Mouse (Mus musculus) Patski (cell line): ENCODE results near the gene Bcan. TPM values are rescaled to one million over a fixed set of nuclear protein-coding genes. Genes with fewer than 3 reads are reported as not detected.

Experiments
- ATAC-seq: fragments of 100-300 bp; one replicate; pipeline ENCODE4 v1.8.0; 2021
- CTCF ChIA-PET: fragments of 350-600 bp; sonication (Branson Sonifier 250); formaldehyde crosslinking; loops from one replicate; lab custom pipeline; 2022; ENCODE audit warnings: inconsistent platforms; lab: Charles Lee
- POLR2A ChIA-PET: fragments of 350-600 bp; sonication (Branson Sonifier 250); formaldehyde crosslinking; loops from one replicate; lab custom pipeline; 2022; ENCODE audit warnings: antibody characterized with exemption, inconsistent platforms; lab: Charles Lee
- DNase-seq: peaks from one replicate; pipeline ENCODE4 v3.0.0-alpha.2; 2011; ENCODE audit warnings: low read depth, low spot score
- H3K27me3 ChIP-seq: fragments of 371-371 bp; one replicate; pipeline ENCODE4 v1.5.1; 2021
- CTCF ChIP-seq: fragments of 100-300 bp; IDR thresholded peaks from one replicate; pipeline ENCODE4 v1.5.1; 2021
- in situ Hi-C: fragments of 300-500 bp; cut with MboI; formaldehyde crosslinking; loops from 3 replicates; pipeline ENCODE4 v1.11.1; 2018; ENCODE audit warnings: low pct_unique_long_range_greater_than_20kb, mixed read lengths
- polyA plus RNA-seq: library from polyadenylated mRNA; unstranded; gene quantifications from one replicate; pipeline ENCODE4 v1.2.3, GENCODE M21; 2021

Bcan gene
- polyA plus RNA-seq, 1 experiment from 2014 or later = 0.28 TPM

DNA sequence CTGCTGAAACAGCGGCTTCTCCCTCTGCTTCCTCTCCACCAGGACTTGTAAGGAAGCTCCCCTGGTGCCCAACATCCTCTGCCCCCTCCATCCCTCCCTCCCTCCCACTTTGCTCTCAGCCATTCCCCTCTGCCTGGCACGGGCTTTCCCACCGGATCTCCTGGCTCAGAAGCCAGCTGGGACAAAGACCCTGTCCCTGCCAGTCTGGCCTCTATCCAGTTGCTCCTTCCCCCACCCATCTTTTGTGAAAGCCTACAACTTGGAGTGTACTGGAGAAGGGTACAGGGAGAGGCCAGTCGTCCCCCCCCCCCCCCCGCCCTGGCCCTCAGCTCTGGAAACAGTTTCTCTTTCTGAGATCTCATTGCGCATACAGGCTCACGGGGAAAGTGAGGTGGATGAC lies 1.3 kb downstream of the Bcan start:
- peaks cover 91% of the 10 kb centered on the region for H3K27me3 ChIP-seq
- DNase-seq = no peak
- ChIA-PET POLR2A (interaction anchor here (1.1 kb wide), 1 partner anchor 65 kb away, joined by 3 read pairs; no protein-coding TSS in a partner anchor), CTCF (interaction anchor here (0.7 to 2.0 kb wide), 4 partner anchors 10 to 63 kb away, joined by 3 to 7 read pairs (median 4); no protein-coding TSS in a partner anchor)
- ATAC-seq = no peak
- in situ Hi-C loops = no loop called here
- no peak for TF ChIP-seq CTCF

DNA sequence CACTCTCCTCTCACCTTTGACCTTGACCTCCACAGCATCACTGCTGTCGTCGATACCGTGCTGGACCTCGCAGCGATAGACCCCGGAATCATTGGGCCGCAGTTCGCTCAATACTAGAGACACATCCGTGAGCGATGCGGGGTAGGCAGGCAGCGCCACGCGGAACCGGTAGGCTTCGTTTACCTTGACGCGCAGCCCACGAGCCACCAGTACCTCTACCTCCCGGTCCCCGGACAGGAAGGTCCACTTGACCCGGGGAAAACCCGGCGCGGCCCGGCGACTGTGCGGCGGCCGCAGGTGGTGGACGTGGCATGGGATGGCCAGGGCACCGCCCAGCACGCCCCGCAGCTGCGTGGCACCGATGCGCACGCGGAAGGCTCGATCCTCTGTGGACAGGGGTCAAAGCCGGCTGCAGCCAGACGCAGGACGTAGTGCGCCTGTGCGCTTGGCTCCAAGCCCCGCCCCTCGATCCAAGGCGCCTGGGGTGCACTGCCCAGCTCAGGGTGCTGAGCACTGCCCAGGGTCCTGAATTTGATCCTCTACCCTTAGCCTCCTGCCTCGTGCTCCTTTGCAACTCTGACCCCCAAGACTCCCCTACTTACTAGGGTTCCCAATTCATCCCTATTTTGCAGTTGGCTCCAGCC lies 2.9 kb downstream of the Bcan start:
- CTCF ChIA-PET = interaction anchor here (1.3 to 2.0 kb wide), 2 partner anchors 10 to 14 kb away, joined by 5 to 7 read pairs; no protein-coding TSS in a partner anchor
- POLR2A ChIA-PET = no interaction called here
- ATAC-seq = no peak
- H3K27me3 ChIP-seq = peaks cover 89% of the 10 kb centered on the region
- TF ChIP-seq CTCF = no peak
- no peak for DNase-seq
- in situ Hi-C loops = no loop called here

DNA sequence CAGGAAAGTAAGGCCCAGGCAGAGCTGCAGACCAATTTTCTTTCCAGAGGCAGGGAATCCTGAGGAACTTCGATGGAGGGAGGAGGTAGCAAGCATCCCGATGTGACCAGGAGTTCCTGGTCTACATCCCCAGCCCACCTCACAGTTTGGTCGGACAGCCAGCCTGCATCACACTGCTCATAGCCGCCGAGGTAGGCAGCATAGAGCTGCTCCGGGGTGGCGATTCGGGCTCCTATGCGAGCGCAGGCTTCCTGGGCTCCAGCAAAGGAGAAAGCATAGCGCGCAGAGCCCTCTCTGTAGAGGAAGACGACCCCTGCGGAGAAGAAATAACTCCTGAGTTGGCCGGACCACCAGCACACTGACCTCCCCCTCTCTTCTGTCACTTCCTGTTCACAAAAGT lies 3.6 kb downstream of the Bcan start:
- TF ChIP-seq CTCF = no peak
- ATAC-seq (no peak), DNase-seq (no peak)
- in situ Hi-C loops = no loop called here
- H3K27me3 ChIP-seq = peaks cover 89% of the 10 kb centered on the region
- POLR2A ChIA-PET = no interaction called here
- CTCF ChIA-PET = no interaction called here

DNA sequence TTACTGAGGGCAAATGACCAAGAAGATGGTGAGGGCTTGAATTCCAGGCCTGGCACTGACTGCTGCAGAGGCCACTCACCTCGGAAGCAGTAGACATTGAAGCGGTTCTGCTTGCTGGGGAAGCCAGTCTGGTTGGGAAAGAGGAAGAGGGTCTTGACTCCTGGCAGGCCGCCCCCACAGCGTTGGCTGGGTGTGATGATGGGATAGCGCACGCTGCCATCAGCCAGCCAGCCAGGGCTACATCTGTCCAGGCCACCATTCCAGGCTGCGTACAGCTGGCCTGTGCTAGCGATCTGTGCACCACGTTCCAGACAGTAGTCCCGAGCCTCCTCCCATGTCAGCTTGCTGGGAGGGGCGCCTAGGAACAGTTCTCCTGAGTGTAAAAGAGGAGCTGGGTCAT lies 4.7 kb downstream of the Bcan start:
- ChIA-PET POLR2A (interaction anchor here (0.9 kb wide), 1 partner anchor 67 kb away, joined by 3 read pairs; no protein-coding TSS in a partner anchor), CTCF (interaction anchor here (18.5 kb wide), 1 partner anchor 29 kb away, joined by 437 read pairs; the partner anchor contains the start of gene Nes)
- no peak for DNase-seq
- ATAC-seq = no peak
- in situ Hi-C loops = no loop called here
- H3K27me3 ChIP-seq = peaks cover 90% of the 10 kb centered on the region
- no peak for TF ChIP-seq CTCF

DNA sequence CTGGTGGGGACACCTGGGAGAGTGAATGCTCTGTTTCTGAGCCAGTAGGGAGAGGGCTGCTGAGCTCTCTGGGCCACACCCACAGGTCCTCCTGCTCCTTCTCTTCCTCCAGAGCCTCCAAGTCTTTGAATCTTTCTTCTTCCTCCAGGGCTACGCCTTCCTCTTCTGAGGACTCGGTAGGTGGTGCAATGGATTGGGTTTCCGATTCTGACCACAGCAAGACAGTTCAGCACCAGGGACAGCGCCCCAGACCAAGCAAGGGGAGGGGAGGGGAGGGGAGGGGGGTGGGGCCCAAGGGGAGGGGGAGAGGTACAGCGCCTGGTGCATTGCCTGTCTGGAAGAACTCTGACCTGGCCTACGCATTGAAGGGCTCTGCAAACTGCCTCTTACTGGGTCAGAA lies 6.6 kb downstream of the Bcan start:
- in situ Hi-C loops = no loop called here
- ATAC-seq (no peak), DNase-seq (no peak)
- CTCF ChIA-PET = interaction anchor here (18.5 kb wide), 1 partner anchor 27 kb away, joined by 437 read pairs; the partner anchor contains the start of gene Nes
- peaks cover 78% of the 10 kb centered on the region for H3K27me3 ChIP-seq
- no peak for TF ChIP-seq CTCF
- POLR2A ChIA-PET = no interaction called here

GRCm38 (mm10) chr3:87989935-87990334 lies 10.1 kb downstream of the Bcan start:
- ChIA-PET POLR2A (interaction anchor here (1.9 kb wide), 1 partner anchor 20 kb away, joined by 7 read pairs; the partner anchor contains the start of gene Nes), CTCF (interaction anchor here (1.1 to 18.5 kb wide), 4 partner anchors 12 to 54 kb away, joined by 3 to 437 read pairs (median 8); partner anchors contain the start of gene Nes)
- no peak for ATAC-seq
- in situ Hi-C loops = loop anchor here (5.0 kb wide), 1 partner anchor 48 kb away; no protein-coding TSS in a partner anchor
- no peak for TF ChIP-seq CTCF
- DNase-seq = no peak
- peaks cover 45% of the 10 kb centered on the region for H3K27me3 ChIP-seq

GRCm38 (mm10) chr3:87988068-87988467 lies 12.0 kb downstream of the Bcan start:
- no peak for TF ChIP-seq CTCF
- POLR2A ChIA-PET = interaction anchor here (0.8 to 9.4 kb wide), 3 partner anchors 16 to 52 kb away, joined by 3 to 96 read pairs (median 5); partner anchors contain the start of gene Nes
- DNase-seq (no peak), ATAC-seq (no peak)
- peaks cover 31% of the 10 kb centered on the region for H3K27me3 ChIP-seq
- CTCF ChIA-PET = interaction anchor here (1.1 to 18.5 kb wide), 8 partner anchors 10 to 87 kb away, joined by 3 to 437 read pairs (median 6); partner anchors contain the start of gene Nes
- in situ Hi-C loops = loop anchor here (5.0 kb wide), 1 partner anchor 46 kb away; no protein-coding TSS in a partner anchor

- in situ Hi-C loops = loop anchor here (5.0 kb wide), 1 partner anchor 45 kb away; no protein-coding TSS in a partner anchor
- ChIA-PET POLR2A (interaction anchor here (0.6 to 9.4 kb wide), 3 partner anchors 15 to 1433 kb away, joined by 3 to 96 read pairs (median 5); partner anchors contain the start of gene Nes), CTCF (interaction anchor here (0.7 to 18.5 kb wide), 27 partner anchors 9 to 154 kb away, joined by 3 to 437 read pairs (median 5); partner anchors contain the start of genes Iqgap3, Mef2d, Nes and Prcc)
- TF ChIP-seq CTCF = no peak
- peaks cover 27% of the 10 kb centered on the region for H3K27me3 ChIP-seq
- ATAC-seq = no peak
- no peak for DNase-seq
These were observed 12.4 kb downstream of the Bcan start for GRCm38 (mm10) chr3:87987633-87988032.

GRCm38 (mm10) chr3:87986868-87987267 lies 13.2 kb downstream of the Bcan start:
- TF ChIP-seq CTCF = no peak
- ATAC-seq (peak; percentile 69), DNase-seq (peak; percentile 99)
- in situ Hi-C loops = loop anchor here (5.0 kb wide), 1 partner anchor 45 kb away; no protein-coding TSS in a partner anchor
- ChIA-PET CTCF (interaction anchor here (0.6 to 18.5 kb wide), 38 partner anchors 8 to 256 kb away, joined by 3 to 437 read pairs (median 4); partner anchors contain the start of genes Crabp2, Iqgap3, Mef2d and Nes), POLR2A (interaction anchor here (0.6 to 9.4 kb wide), 5 partner anchors 14 to 1434 kb away, joined by 3 to 96 read pairs (median 3); partner anchors contain the start of gene Nes)
- peaks cover 20% of the 10 kb centered on the region for H3K27me3 ChIP-seq
